Mouse (Mus musculus) embryonic facial prominence, embryonic 14.5 days (tissue): ENCODE measurements around the gene Tmem214. TPM values are rescaled to one million over a fixed set of nuclear protein-coding genes. Genes with fewer than 3 reads are reported as not detected.

Experiments used
- ATAC-seq: fragments of 200-750 bp; cut with Nextera tagmentation; 2 replicates; pipeline ENCODE4 v1.8.0; 2017; ENCODE audit warnings: low read depth, moderate number of reproducible peaks, moderate TSS enrichment
- DNase-seq: peaks from one replicate; pipeline ENCODE4 v3.0.0-alpha.2; 2015; ENCODE audit warnings: low spot score
- H3K27ac ChIP-seq: fragments of 300-500 bp; sonication (generic); replicated peaks from 2 replicates; pipeline ENCODE4 v1.5.1; 2014; ENCODE audit warnings: low read depth, mild to moderate bottlenecking, low read length, moderate library complexity
- H3K27me3 ChIP-seq: fragments of 300-500 bp; sonication (generic); replicated peaks from 2 replicates; pipeline ENCODE4 v1.6.1; 2014; ENCODE audit warnings: low read length; ENCODE audit not compliant: control insufficient read depth, insufficient read depth
- H3K36me3 ChIP-seq: fragments of 300-500 bp; sonication (generic); 2 replicates; pipeline ENCODE4 v1.6.1; 2014; ENCODE audit warnings: low read length, mixed read lengths; ENCODE audit not compliant: control insufficient read depth, insufficient read depth
- H3K4me1 ChIP-seq: fragments of 300-500 bp; sonication (generic); 2 replicates; pipeline ENCODE4 v1.6.1; 2014; ENCODE audit warnings: antibody characterized with exemption, low read length; ENCODE audit not compliant: control insufficient read depth, insufficient read depth
- H3K4me2 ChIP-seq: fragments of 300-500 bp; sonication (generic); 2 replicates; pipeline ENCODE4 v1.6.1; 2014; ENCODE audit warnings: low read depth, mild to moderate bottlenecking, low read length, moderate library complexity, mixed read lengths
- H3K4me3 ChIP-seq: fragments of 300-500 bp; sonication (generic); 2 replicates; pipeline ENCODE4 v1.5.1; 2014; ENCODE audit warnings: low read depth, mild to moderate bottlenecking, low read length
- H3K9ac ChIP-seq: fragments of 300-500 bp; sonication (generic); 2 replicates; pipeline ENCODE4 v1.6.1; 2014; ENCODE audit warnings: low read depth, mild to moderate bottlenecking, low read length, moderate library complexity, mixed read lengths
- H3K9me3 ChIP-seq: fragments of 300-500 bp; sonication (generic); 2 replicates; pipeline ENCODE4 v1.6.1; 2016; ENCODE audit warnings: low read length; ENCODE audit not compliant: control insufficient read depth
- WGBS: fragments of 180-500 bp; shearing (Covaris S2); extraction: QIAGEN DNeasy Blood & Tissue Kit; methylation state at CpG from one replicate; pipeline ENCODE4 v1.1.7; 2014; 5-methylcytosine and 5-hydroxymethylcytosine counted together
- polyA plus RNA-seq: library from polyadenylated mRNA; unstranded; fragments of >200 nt; fragmentation: Nextera tagmentation; extraction: Ambion mirVana; gene quantifications from 2 replicates; pipeline ENCODE4 v1.2.1, GENCODE M21; 2014

Gene Tmem214
- polyA plus RNA-seq, 1 experiment from 2014 or later, result 77.1 TPM

DNA sequence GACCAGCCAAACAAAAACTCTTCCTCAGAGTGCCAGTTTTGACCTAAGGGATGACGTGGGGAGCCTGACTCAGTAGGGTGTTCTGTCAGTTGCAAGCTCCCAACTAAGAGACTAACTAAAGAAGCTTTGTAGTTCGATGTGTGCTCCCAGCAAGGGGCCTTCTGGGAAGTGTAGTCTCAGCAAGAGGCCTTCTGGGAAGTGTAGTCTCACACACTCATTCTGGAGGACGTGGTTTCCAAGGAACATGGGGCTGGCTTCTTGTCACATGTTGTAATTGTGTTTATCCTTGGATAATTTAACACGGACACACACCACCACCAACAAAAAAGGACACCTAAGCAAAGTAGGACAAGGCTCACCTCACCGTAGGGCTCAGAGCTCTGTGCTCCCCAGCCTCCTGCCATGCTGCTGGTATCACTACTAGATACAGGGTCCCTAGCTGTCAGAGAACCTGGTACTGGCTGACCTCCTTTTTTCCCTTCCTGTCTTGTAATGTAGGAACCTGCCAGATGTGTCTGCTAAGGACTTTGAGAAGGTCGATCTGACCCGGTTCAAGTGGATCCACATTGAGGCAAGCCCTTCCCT lies 60.2 kb downstream of the Tmem214 start:
- WGBS, result 44% methylated on average over 7 of the region's 7 CpGs
- Histone ChIP-seq H3K4me2 (peak overlapping the region; percentile 28; the same call in 1 of the 2 replicates), H3K9me3 (no peaks in the 10 kb centered on the region), H3K9ac (no peak overlapping the region), H3K27me3 (no peaks in the 10 kb centered on the region), H3K27ac (no peak overlapping the region), H3K4me1 (no peaks in the 10 kb centered on the region), H3K36me3 (no peaks in the 10 kb centered on the region), H3K4me3 (no peak overlapping the region)
- ATAC-seq (peak; percentile 58; the same call in 1 of the 2 replicates), DNase-seq (peak; percentile 73)

Other genes with a start within 250 kb of the Tmem214 start
- 26.5 and 33.1 TPM in 2 replicates for gene Slc35f6, start 220.1 kb upstream of the Tmem214 start, polyA plus RNA-seq
- gene Cenpa, start 201.2 kb upstream of the Tmem214 start, polyA plus RNA-seq, result 209 and 251 TPM in 2 replicates
- gene Dpysl5, start 156.4 kb upstream of the Tmem214 start, polyA plus RNA-seq, result 17.0 and 17.5 TPM in 2 replicates
- gene Mapre3, start 53.4 kb upstream of the Tmem214 start, polyA plus RNA-seq, result 31.0 and 37.0 TPM in 2 replicates
- 17.4 and 22.4 TPM in 2 replicates for gene Agbl5, start 20.7 kb downstream of the Tmem214 start, polyA plus RNA-seq
- gene Ost4, start 39.8 kb downstream of the Tmem214 start, polyA plus RNA-seq, result 507 and 572 TPM in 2 replicates
- 200 and 225 TPM in 2 replicates for gene Emilin1, start 45.4 kb downstream of the Tmem214 start, polyA plus RNA-seq
- gene Khk, start 53.4 kb downstream of the Tmem214 start, polyA plus RNA-seq, result 22.1 and 24.7 TPM in 2 replicates
- 30.9 and 51.1 TPM in 2 replicates for gene Cgref1, start 77.6 kb downstream of the Tmem214 start, polyA plus RNA-seq
- 85.3 and 91.2 TPM in 2 replicates for gene Preb, start 92.3 kb downstream of the Tmem214 start, polyA plus RNA-seq
- 0.19 TPM in 1 of 2 replicates, not detected in the other for gene Tcf23, start 100.7 kb downstream of the Tmem214 start, polyA plus RNA-seq
- 189 and 195 TPM in 2 replicates for gene Atraid, start 180.3 kb downstream of the Tmem214 start, polyA plus RNA-seq
- 14.9 and 17.6 TPM in 2 replicates for gene Slc5a6, start 180.9 kb downstream of the Tmem214 start, polyA plus RNA-seq
- 29.1 and 30.2 TPM in 2 replicates for gene Cad, start 186.8 kb downstream of the Tmem214 start, polyA plus RNA-seq
- gene Dnajc5g, start 238.3 kb downstream of the Tmem214 start, polyA plus RNA-seq, result not detected in 2 replicates
- gene Slc30a3, start 240.2 kb downstream of the Tmem214 start, polyA plus RNA-seq, result 0.84 and 0.93 TPM in 2 replicates
- 11.6 and 16.3 TPM in 2 replicates for gene Trim54, start 248.7 kb downstream of the Tmem214 start, polyA plus RNA-seq